Mouse (Mus musculus): ENCODE results near the gene Mertk. TPM values are rescaled to one million over a fixed set of nuclear protein-coding genes. Genes with fewer than 3 reads are reported as not detected.

The Mertk gene
- not detected in 2 replicates for polyA plus RNA-seq (2012)

GRCm38 (mm10) chr2:128698693-128699181 lies at the start of gene Mertk:
Gene Mertk (plus strand): TSS chr2:128698956.
- TF ChIP-seq GATA1 (IDR thresholded peaks at IDR 0.05; ENCODE audit: low read length), result no peak

DNA sequence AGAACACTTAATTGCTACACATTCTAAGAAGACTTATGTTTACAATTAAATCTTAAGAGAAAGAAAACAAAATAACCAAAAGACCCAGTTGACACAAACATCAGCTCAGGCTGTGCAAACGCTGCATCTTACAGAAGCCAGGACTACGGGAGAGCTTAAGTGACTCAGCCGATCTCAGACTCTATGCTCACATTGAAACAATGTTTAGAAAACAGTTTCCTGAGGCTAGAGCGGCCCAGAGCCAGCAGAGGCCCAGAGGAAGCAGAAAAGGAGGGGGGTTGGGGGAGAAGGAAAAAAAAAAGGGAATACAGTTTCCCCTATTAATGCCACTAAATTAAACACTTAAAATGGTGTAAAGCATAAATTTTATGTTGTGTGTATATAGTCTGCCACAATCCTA lies 18.1 kb upstream of the Mertk start:
- TF ChIP-seq GATA1 (IDR thresholded peaks at IDR 0.05; ENCODE audit: low read length), result no peak

DNA sequence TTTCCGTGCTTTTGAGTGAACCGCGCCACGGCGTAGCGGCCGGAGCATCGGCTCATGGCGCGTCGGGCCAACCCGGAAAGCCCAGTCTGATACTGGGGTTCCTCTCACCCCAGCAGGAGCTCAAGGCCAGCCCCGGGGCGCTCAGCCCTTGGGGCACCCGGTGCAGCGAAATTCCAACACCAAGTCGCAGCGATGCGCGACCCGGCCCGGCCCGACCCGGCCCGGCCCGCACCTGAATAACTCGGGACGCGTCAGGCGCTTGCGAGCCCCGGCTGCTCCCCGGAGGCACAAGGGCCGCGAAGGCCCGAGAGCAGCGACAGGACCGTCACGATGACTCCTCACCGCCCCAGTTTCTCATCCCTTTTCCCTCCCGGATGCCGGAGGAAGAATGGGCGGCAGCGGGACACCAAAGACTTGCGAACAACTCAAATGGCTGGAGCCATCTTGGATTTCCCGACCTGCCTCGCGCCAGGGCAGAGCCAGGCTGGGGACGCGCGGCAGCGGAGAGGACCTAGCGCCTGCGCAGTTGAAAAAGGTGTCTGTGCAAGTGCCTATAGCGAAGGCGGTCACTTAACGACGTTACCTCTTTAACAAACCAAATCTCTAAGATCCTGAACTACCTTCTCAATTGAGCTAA lies 11.7 kb upstream of the Mertk start, which contains the start of gene Anapc1:
Gene Anapc1 (minus strand): TSS at position 471 of the 637 bp plus-strand sequence.
- no peak for TF ChIP-seq GATA1 (IDR thresholded peaks at IDR 0.05; ENCODE audit: low read length)

DNA sequence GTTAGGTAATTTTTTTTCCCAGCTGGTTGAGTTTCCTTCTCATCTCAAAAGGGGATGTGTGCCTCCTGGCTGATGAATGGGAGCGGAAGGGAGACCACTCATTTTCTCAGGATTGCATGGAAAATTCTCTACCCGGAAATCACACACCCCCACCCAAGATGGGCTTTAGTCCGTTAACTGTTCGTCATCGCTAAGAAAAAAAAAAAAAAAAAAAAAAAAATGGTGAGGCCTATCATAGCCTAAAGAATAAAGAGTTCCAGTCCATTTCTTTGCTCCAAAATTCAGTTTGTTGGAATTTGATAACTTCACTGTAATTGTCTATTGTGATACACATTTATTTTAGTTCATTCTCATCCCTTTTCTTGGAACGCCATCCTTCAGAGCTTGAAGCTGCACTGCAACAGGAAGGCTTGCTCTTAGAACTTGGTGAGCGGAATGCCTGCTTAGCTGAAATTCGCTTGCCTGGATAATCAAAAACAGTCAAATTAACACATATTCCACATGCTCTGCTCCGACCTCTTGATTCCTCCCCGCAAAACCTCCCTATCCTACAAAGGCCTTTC lies 11.1 kb upstream of the Mertk start:
- TF ChIP-seq GATA1 (IDR thresholded peaks at IDR 0.05; ENCODE audit: low read length), result no peak

GRCm38 (mm10) chr2:128692336-128692735 lies 6.4 kb upstream of the Mertk start:
- TF ChIP-seq GATA1 (IDR thresholded peaks at IDR 0.05; ENCODE audit: low read length), result no peak

GRCm38 (mm10) chr2:128692771-128693170 lies 6.0 kb upstream of the Mertk start:
- no peak for TF ChIP-seq GATA1 (IDR thresholded peaks at IDR 0.05; ENCODE audit: low read length)

- TF ChIP-seq GATA1 (IDR thresholded peaks at IDR 0.05; ENCODE audit: low read length), result no peak
Observed at GRCm38 (mm10) chr2:128693236-128693635, 5.5 kb upstream of the Mertk start.

DNA sequence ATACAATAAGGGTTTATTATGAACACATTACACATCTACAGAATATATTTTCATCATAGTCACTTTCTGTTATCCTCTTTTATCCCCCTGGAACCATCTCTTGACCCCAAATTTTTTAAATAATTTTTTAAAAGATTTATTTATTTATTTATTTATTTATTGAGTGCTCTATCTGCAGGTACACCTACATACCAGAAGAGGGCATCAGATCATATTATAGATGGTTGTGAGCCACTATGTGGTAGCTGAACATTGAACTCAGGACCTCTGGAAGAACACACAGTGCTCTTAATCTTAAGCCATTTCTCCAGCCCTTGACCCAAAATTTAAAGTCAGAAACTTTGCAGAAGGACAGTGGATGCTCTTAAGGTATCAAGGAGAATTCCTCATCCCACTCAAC lies 4.2 kb upstream of the Mertk start:
- no peak for TF ChIP-seq GATA1 (IDR thresholded peaks at IDR 0.05; ENCODE audit: low read length)

DNA sequence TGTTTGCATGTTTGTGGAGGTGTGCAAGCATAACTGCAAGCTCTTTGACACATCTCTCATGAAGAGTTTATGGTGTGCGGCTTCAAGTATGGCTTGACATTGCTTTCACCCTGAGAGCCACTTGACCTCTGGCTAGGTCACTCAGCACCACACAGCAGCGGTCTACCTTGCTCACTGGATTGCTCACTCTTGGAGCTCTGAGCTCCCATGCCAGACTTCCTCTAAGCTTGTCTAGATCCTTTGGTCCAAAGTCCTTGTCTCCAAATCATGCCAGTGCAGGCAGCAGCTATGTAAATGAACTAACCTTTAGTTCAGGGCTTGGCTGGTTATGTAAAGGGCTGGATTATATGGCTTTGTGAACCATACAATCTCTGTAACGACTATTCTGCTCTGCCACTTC lies 2.3 kb upstream of the Mertk start:
- no peak for TF ChIP-seq GATA1 (IDR thresholded peaks at IDR 0.05; ENCODE audit: low read length)

- TF ChIP-seq GATA1 (IDR thresholded peaks at IDR 0.05; ENCODE audit: low read length), result no peak
Observed at GRCm38 (mm10) chr2:128697047-128697446, 1.7 kb upstream of the Mertk start.

DNA sequence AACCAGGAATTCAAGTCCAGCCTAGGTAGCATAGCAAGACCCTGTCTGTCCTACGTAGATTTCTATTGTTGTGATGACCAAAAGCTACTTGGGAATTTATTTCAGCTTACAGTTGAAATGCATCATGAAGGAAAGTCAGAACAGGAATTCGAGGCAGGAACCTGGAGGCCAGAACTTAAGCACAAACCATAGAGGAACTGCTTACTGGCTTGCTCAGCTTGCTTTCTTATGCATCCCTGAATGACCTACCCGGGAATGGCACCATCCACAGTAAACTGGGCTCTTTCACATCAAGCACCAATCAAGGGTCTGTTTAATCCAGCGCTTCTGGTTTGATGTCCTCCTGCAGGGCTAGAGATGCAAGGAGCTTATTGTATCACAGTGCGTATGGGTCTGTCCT lies 1.2 kb upstream of the Mertk start:
- no peak for TF ChIP-seq GATA1 (IDR thresholded peaks at IDR 0.05; ENCODE audit: low read length)

- no peak for TF ChIP-seq GATA1 (IDR thresholded peaks at IDR 0.05; ENCODE audit: low read length)
Observed at GRCm38 (mm10) chr2:128698140-128698692, 540 bp upstream of the Mertk start.

GRCm38 (mm10) chr2:128699201-128699885 lies 587 bp downstream of the Mertk start:
- no peak for TF ChIP-seq GATA1 (IDR thresholded peaks at IDR 0.05; ENCODE audit: low read length)

DNA sequence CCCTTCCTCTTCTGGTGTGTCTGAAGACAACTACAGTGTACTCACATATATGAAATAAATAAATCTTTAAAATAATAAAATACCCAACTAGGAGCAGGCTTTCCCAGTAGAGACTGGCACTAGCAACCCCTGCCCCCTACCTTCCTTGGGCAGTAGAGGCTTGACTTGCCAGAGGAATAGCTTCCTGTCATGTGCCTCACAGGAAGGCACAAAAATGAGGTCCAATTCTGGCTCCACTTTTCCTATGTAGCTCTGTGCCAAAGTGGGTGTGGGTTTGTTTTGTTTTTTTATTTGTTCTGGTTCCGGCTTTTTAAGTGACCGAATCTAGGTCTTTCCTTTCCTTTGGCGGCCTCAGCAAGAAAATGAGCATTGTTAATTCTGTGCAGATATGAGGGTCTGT lies 5.7 kb downstream of the Mertk start:
- no peak for TF ChIP-seq GATA1 (IDR thresholded peaks at IDR 0.05; ENCODE audit: low read length)

DNA sequence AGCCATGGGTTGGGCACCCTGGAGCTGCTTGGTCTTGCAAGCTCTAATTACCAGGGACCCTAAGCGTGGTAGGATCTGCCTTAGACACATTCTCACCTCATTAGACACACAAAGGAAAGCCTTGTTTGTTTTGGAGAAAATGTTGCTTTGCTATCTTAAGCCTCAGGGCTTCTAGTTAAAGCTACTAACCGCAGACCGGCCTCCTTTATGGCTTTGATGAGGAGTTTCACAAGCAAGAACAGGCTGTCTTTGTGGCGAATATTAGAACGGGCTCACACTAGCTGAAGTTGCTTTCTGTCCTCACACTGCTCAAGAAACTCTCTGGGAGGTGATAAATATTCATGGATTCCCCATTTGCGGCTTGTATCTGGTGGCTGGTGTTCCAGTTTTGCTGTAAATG lies 10.5 kb downstream of the Mertk start:
- no peak for TF ChIP-seq GATA1 (IDR thresholded peaks at IDR 0.05; ENCODE audit: low read length)

- no peak for TF ChIP-seq GATA1 (IDR thresholded peaks at IDR 0.05; ENCODE audit: low read length)
Observed at GRCm38 (mm10) chr2:128710609-128711008, 11.9 kb downstream of the Mertk start.
